Mouse (Mus musculus): ENCODE data around the gene Nol10.

- TF ChIP-seq CTCF (IDR thresholded peaks at IDR 0.05 in 2 of 3, conservative IDR thresholded peaks at IDR 0.05 in 1 of 3; ENCODE audit: control insufficient read depth in 1 of 3, insufficient read depth in 1 of 3, low read depth in 2 of 3, low read length in 3 of 3, poor library complexity in 1 of 3, severe bottlenecking in 1 of 3) (no peak), ZC3H11A (IDR thresholded peaks at IDR 0.05; ENCODE audit: low read depth, low read length) (no peak), TCF12 (IDR thresholded peaks at IDR 0.05; ENCODE audit: low read depth, low read length) (no peak), TBP (IDR thresholded peaks at IDR 0.05; ENCODE audit: low read depth, low read length) (no peak), NELFE (IDR thresholded peaks at IDR 0.05; ENCODE audit: low read depth, low read length) (no peak), RAD21 (IDR thresholded peaks at IDR 0.05; ENCODE audit: low read depth, low read length) (no peak), MAX (IDR thresholded peaks at IDR 0.05; ENCODE audit: low read length) (no peak), POLR2A (IDR thresholded peaks at IDR 0.05; ENCODE audit: control insufficient read depth in 1 of 2, insufficient read depth in 1 of 2, low read depth in 1 of 2, low read length in 2 of 2, poor library complexity in 1 of 2) (no peak)
These were observed 92.0 kb downstream of the Nol10 start for GRCm38 (mm10) chr12:17440251-17440651.

All from MEL (cell line).